Mouse (Mus musculus) embryonic facial prominence, embryonic 14.5 days (tissue): ENCODE measurements at regions not wholly inside any gene's neighbourhood (a gene's known extent, or its start where the extent isn't known, plus 50 kb on each side); places are given as distances from the start of the nearest gene placed in this dataset.

Experiments
- ATAC-seq: fragments of 200-750 bp; cut with Nextera tagmentation; 2 replicates; pipeline ENCODE4 v1.8.0; 2017; ENCODE audit warnings: low read depth, moderate number of reproducible peaks, moderate TSS enrichment
- DNase-seq: peaks from one replicate; pipeline ENCODE4 v3.0.0-alpha.2; 2015; ENCODE audit warnings: low spot score
- H3K27ac ChIP-seq: fragments of 300-500 bp; sonication (generic); replicated peaks from 2 replicates; pipeline ENCODE4 v1.5.1; 2014; ENCODE audit warnings: low read depth, mild to moderate bottlenecking, low read length, moderate library complexity
- H3K27me3 ChIP-seq: fragments of 300-500 bp; sonication (generic); replicated peaks from 2 replicates; pipeline ENCODE4 v1.6.1; 2014; ENCODE audit warnings: low read length; ENCODE audit not compliant: control insufficient read depth, insufficient read depth
- H3K36me3 ChIP-seq: fragments of 300-500 bp; sonication (generic); 2 replicates; pipeline ENCODE4 v1.6.1; 2014; ENCODE audit warnings: low read length, mixed read lengths; ENCODE audit not compliant: control insufficient read depth, insufficient read depth
- H3K4me1 ChIP-seq: fragments of 300-500 bp; sonication (generic); 2 replicates; pipeline ENCODE4 v1.6.1; 2014; ENCODE audit warnings: antibody characterized with exemption, low read length; ENCODE audit not compliant: control insufficient read depth, insufficient read depth
- H3K4me2 ChIP-seq: fragments of 300-500 bp; sonication (generic); 2 replicates; pipeline ENCODE4 v1.6.1; 2014; ENCODE audit warnings: low read depth, mild to moderate bottlenecking, low read length, moderate library complexity, mixed read lengths
- H3K4me3 ChIP-seq: fragments of 300-500 bp; sonication (generic); 2 replicates; pipeline ENCODE4 v1.5.1; 2014; ENCODE audit warnings: low read depth, mild to moderate bottlenecking, low read length
- H3K9ac ChIP-seq: fragments of 300-500 bp; sonication (generic); 2 replicates; pipeline ENCODE4 v1.6.1; 2014; ENCODE audit warnings: low read depth, mild to moderate bottlenecking, low read length, moderate library complexity, mixed read lengths
- H3K9me3 ChIP-seq: fragments of 300-500 bp; sonication (generic); 2 replicates; pipeline ENCODE4 v1.6.1; 2016; ENCODE audit warnings: low read length; ENCODE audit not compliant: control insufficient read depth
- WGBS: fragments of 180-500 bp; shearing (Covaris S2); extraction: QIAGEN DNeasy Blood & Tissue Kit; methylation state at CpG from one replicate; pipeline ENCODE4 v1.1.7; 2014; 5-methylcytosine and 5-hydroxymethylcytosine counted together

GRCm38 (mm10) chr1:39078584-39079315 is 93.3 kb downstream of the Pdcl3 start:
- Histone ChIP-seq H3K27me3 (no peaks in the 10 kb centered on the region), H3K36me3 (no peaks in the 10 kb centered on the region), H3K9ac (no peak overlapping the region), H3K9me3 (0 out of 2 replicates have a peak, but pooled peaks cover 7% of the 10 kb centered on the region), H3K27ac (no peak overlapping the region), H3K4me2 (no peak overlapping the region), H3K4me1 (no peaks in the 10 kb centered on the region), H3K4me3 (no peak overlapping the region)
- ATAC-seq: peak; percentile 74
- DNase-seq: peak; percentile 57
- WGBS: 69% methylated on average over 4 of the region's 4 CpGs

DNA sequence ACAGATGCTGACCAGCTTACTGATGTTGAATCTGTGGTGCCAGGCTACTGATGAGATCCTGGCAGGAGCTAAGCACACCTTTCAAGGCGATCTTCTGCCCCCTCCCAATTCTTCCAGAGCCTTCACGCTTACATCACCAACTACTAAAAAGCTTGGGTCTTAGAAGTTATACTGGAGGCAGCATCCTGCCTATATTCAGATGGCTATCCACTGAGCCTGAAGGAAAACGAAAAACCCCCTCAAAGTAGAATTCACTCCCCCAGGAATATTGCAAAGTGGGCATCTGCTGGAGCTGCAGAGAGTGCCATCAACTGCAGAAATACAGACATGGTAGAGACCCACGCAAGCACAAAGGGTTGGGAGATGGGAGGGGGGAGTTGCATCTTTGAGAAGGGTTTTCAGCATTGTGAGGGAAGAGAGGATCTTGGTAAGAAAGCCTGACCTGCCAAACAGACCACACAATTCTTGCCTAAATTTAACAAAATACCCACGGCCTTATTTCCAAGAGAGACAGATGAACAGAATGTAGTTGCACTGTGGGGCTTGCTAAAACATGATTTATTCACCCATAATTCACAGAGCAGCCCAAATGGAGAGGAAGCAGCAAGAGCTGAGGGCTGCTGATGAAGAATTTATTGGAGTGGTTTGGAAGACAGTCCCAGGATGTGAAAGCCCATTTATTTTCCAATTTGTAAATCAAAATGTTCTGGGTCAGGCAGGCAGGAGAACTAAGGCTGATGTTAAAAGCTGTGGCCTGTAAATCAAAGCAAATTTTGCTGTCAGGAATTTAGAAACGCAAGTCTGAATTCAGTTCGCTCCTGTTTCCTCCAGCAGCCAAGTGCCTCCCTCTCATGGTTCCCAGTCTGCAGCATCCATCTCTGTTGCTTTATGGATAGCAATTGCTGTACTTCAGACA is 98.8 kb downstream of the Pdcl3 start:
- ATAC-seq (no peak), DNase-seq (no peak)
- Histone ChIP-seq H3K9ac (no peak overlapping the region), H3K4me3 (no peak overlapping the region), H3K9me3 (0 out of 2 replicates have a peak, but pooled peaks cover 9% of the 10 kb centered on the region), H3K27me3 (no peaks in the 10 kb centered on the region), H3K36me3 (no peaks in the 10 kb centered on the region), H3K4me1 (no peaks in the 10 kb centered on the region), H3K4me2 (no peak overlapping the region), H3K27ac (no peak overlapping the region)
- 79% methylated on average over 7 of the region's 7 CpGs for WGBS

DNA sequence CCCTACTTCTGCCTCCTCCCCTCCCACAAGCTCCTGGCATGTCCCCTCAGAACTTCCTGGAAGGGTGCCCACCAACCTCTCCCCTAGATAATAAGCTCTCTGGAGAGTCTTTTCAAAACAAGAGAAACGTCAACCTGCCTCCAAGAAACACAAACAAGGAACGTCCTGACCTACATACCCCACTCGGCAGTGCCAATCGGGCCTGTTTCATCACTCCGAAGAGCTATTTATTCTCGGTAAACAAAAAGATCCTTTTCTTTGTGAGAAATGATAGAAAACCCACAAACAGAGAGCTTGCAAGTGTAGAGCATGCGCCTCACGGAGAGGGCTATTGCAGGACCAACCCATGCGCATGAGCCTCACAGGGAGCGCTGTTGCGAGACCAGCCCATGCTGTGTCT is 100.9 kb downstream of the Pdcl3 start:
- WGBS: 68% methylated on average over 11 of the region's 11 CpGs
- no peaks in the 10 kb centered on the region for H3K27me3 ChIP-seq
- 0 out of 2 replicates have a peak, but pooled peaks cover 6% of the 10 kb centered on the region for H3K9me3 ChIP-seq
- ATAC-seq (no peak), DNase-seq (peak; percentile 48)
- H3K36me3 ChIP-seq: no peaks in the 10 kb centered on the region
- H3K9ac ChIP-seq: no peak overlapping the region
- H3K27ac ChIP-seq: no peak overlapping the region
- H3K4me1 ChIP-seq: no peaks in the 10 kb centered on the region
- no peak overlapping the region for H3K4me2 ChIP-seq
- H3K4me3 ChIP-seq: no peak overlapping the region

- H3K4me3 ChIP-seq: no peak overlapping the region
- H3K4me2 ChIP-seq: no peak overlapping the region
- no peaks in the 10 kb centered on the region for H3K27me3 ChIP-seq
- H3K27ac ChIP-seq: no peak overlapping the region
- no peak for ATAC-seq
- H3K9me3 ChIP-seq: 0 out of 2 replicates have a peak, but pooled peaks cover 6% of the 10 kb centered on the region
- H3K4me1 ChIP-seq: no peaks in the 10 kb centered on the region
- 70% methylated on average over 9 of the region's 9 CpGs for WGBS
- no peaks in the 10 kb centered on the region for H3K36me3 ChIP-seq
- DNase-seq: no peak
- H3K9ac ChIP-seq: no peak overlapping the region
These were observed 103.7 kb upstream of the Npas2 start for GRCm38 (mm10) chr1:39089875-39090274.

DNA sequence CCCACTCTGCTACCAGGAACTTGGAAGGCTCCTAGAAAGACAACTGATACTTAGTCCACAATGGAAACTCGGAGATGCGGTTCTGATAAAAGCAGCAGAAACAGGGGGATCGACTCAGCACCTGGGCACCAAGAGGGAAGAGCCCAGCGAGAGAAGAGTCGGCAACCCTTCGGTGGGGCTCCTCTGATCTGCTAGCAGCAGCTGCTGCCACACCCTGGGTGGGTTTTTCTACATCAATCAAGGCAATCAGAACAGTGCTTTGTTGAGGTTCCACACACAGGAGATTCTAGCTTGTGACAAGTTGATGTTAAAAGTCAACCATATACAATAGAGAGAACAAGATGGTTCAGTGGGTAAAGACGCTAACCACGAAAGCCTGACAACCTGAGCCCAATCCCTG is 102.4 kb upstream of the Npas2 start:
- no peak overlapping the region for H3K4me3 ChIP-seq
- H3K36me3 ChIP-seq: no peaks in the 10 kb centered on the region
- H3K27me3 ChIP-seq: no peaks in the 10 kb centered on the region
- H3K4me1 ChIP-seq: no peaks in the 10 kb centered on the region
- WGBS: 83% methylated on average over 8 of the region's 8 CpGs
- H3K4me2 ChIP-seq: no peak overlapping the region
- no peak for DNase-seq
- no peak overlapping the region for H3K27ac ChIP-seq
- no peak overlapping the region for H3K9ac ChIP-seq
- no peaks in the 10 kb centered on the region for H3K9me3 ChIP-seq
- no peak for ATAC-seq

GRCm38 (mm10) chr1:39091638-39092037 is 101.9 kb upstream of the Npas2 start:
- DNase-seq (no peak), ATAC-seq (no peak)
- no peak overlapping the region for H3K27ac ChIP-seq
- H3K4me2 ChIP-seq: no peak overlapping the region
- no peaks in the 10 kb centered on the region for H3K9me3 ChIP-seq
- no peak overlapping the region for H3K4me3 ChIP-seq
- WGBS: 82% methylated on average over 3 of the region's 3 CpGs
- H3K36me3 ChIP-seq: no peaks in the 10 kb centered on the region
- no peaks in the 10 kb centered on the region for H3K27me3 ChIP-seq
- no peak overlapping the region for H3K9ac ChIP-seq
- no peaks in the 10 kb centered on the region for H3K4me1 ChIP-seq

DNA sequence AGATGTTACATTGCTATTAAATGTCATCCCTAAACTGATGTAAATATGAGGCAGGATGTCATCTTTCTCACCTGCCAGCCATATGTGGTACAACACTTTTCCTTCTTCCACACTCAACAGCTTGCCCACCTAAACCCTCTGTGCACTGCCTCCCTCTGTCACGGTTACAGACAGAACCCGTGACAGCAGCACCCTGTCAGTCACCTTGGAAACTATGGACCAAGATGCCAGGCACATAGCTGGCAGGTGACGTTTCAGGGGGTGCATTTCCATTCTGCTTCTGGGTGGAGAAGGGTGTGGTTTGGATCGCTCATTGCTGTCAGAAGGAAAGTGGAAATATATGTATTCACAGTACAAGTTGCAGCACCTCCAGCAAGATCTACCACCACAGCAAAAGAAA is 100.2 kb upstream of the Npas2 start:
- H3K9ac ChIP-seq: no peak overlapping the region
- H3K36me3 ChIP-seq: no peaks in the 10 kb centered on the region
- no peak overlapping the region for H3K27ac ChIP-seq
- H3K27me3 ChIP-seq: no peaks in the 10 kb centered on the region
- H3K4me2 ChIP-seq: no peak overlapping the region
- DNase-seq: no peak
- H3K9me3 ChIP-seq: no peaks in the 10 kb centered on the region
- no peak for ATAC-seq
- H3K4me1 ChIP-seq: no peaks in the 10 kb centered on the region
- 76% methylated on average over 4 of the region's 4 CpGs for WGBS
- H3K4me3 ChIP-seq: no peak overlapping the region

DNA sequence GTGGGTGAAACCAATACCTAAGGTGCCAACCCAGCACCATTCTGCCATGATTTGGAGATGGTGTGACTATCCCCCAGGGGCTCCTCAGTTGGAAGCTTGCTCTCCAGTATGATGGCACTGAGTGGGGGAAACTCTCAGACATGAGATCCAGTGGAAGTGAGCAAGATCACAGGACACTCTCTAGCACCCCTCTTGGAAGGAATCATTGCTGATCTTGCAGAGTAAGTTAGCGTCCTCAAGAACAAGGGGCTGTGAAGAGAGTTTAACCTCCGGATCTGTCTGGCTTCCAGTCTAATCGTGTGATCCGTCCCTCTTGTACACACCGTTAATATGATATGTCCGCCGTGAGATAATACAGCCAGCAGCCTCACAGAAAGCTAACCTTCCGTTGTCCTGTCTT is 99.5 kb upstream of the Npas2 start:
- 91% methylated on average over 8 of the region's 8 CpGs for WGBS
- Histone ChIP-seq H3K9ac (no peak overlapping the region), H3K27ac (no peak overlapping the region), H3K36me3 (no peaks in the 10 kb centered on the region), H3K27me3 (no peaks in the 10 kb centered on the region), H3K4me3 (no peak overlapping the region), H3K9me3 (no peaks in the 10 kb centered on the region), H3K4me1 (peaks cover 4% of the 10 kb centered on the region; the same call in 1 of the 2 replicates), H3K4me2 (no peak overlapping the region)
- no peak for ATAC-seq
- DNase-seq: no peak
